Mouse (Mus musculus) bone marrow, adult 2 months (tissue): ENCODE data around the gene Rassf8.

Source experiments
- CTCF ChIP-seq: fragments of 200-500 bp; IDR thresholded peaks from 2 replicates; pipeline ENCODE4 v1.5.1; 2011; ENCODE audit warnings: low read length, control low read depth; ENCODE audit not compliant: control insufficient read depth, insufficient read depth
- POLR2A ChIP-seq: fragments of 200-500 bp; IDR thresholded peaks from 2 replicates; pipeline ENCODE4 v1.6.1; 2011; ENCODE audit warnings: low read depth, mild to moderate bottlenecking, control low read depth, low read length, borderline replicate concordance; ENCODE audit not compliant: control insufficient read depth

GRCm38 (mm10) chr6:145769855-145770254 lies 23.3 kb downstream of the Rassf8 start:
- TF ChIP-seq POLR2A = no peak
- TF ChIP-seq CTCF = no peak
